22 mouse cellular contexts compared by ENCODE assay signal in genomic region chr1:176980140-176980539, GRCm38 (mm10).
DNase-seq lines count a peak whose midpoint lies in the region; ATAC-seq and TF ChIP-seq lines count a peak whose summit lies in the region.
"Had no signal": no experiment of that assay in that cellular context is flagged by ENCODE, and none has a peak within 500 bp of the region (broad histone marks: within the 10 kb centered on the region; RNA-seq: fewer than 3 reads in every experiment).

No protein-coding gene starts in this region.

- peaks cover 4% of the 10 kb centered on the region; the same call in 1 of the 2 replicates for H3K27me3 ChIP-seq in neural tube, embryonic 15.5 days (replicated peaks)
- H3K27me3 ChIP-seq: embryonic facial prominence, embryonic 13.5 days; limb, embryonic 13.5 days; lung, embryonic 15.5 days; neural tube, embryonic 12.5 days had no signal

- no peak overlapping the region for H3K4me2 ChIP-seq in neural tube, embryonic 15.5 days
- H3K4me2 ChIP-seq: embryonic facial prominence, embryonic 13.5 days; hindbrain, embryonic 14.5 days; limb, embryonic 13.5 days; lung, embryonic 15.5 days; midbrain, embryonic 11.5 days; neural tube, embryonic 12.5 days had no signal

- H3K9ac ChIP-seq in neural tube, embryonic 15.5 days (replicated peaks), result no peak overlapping the region
- H3K9ac ChIP-seq: embryonic facial prominence, embryonic 13.5 days; hindbrain, embryonic 14.5 days; limb, embryonic 13.5 days; liver, embryonic 14.5 days; lung, embryonic 15.5 days; neural tube, embryonic 12.5 days had no signal

- no peaks in the 10 kb centered on the region for H3K9me3 ChIP-seq in neural tube, embryonic 15.5 days (replicated peaks)
- H3K9me3 ChIP-seq: embryonic facial prominence, embryonic 13.5 days; limb, embryonic 13.5 days; lung, embryonic 15.5 days; neural tube, embryonic 12.5 days had no signal

- peak; percentile 72 to 78 for DNase-seq in frontal cortex, adult 2 months (ENCODE audit: extremely low spot score in 1 of 2, low spot score in 1 of 2)
- no peak for DNase-seq in frontal cortex, postnatal 14 days (ENCODE audit: low spot score in 2 of 2)
- no peak for DNase-seq in neural tube, embryonic 10.5 days (ENCODE audit: extremely low spot score, low spot score)
- DNase-seq in left cerebral cortex, postnatal 25 days (ENCODE audit: low spot score in 2 of 2), result peak; percentile 52 to 91
- no peak for DNase-seq in kidney, postnatal 25 days
- DNase-seq: adrenal gland, adult 2 months; cerebellum, adult 9-10 months; gastrocnemius, postnatal 10 days; heart, adult 18-20 months; heart, postnatal 36 days; kidney, adult 9 months; kidney, postnatal 36 days; lung, postnatal 4 days had no signal

- no peak for TF ChIP-seq POLR2A in cortical plate, adult 2 months (IDR thresholded peaks at IDR 0.05; ENCODE audit: extremely low read depth, insufficient read depth, low read length)

- intact Hi-C loops in left cerebral cortex, postnatal 25 days (cut with DNase I), result loop anchor here (1.0 kb wide), 1 partner anchor 53 kb away; no protein-coding TSS in a partner anchor

- no peaks in the 10 kb centered on the region for H3K36me3 ChIP-seq in neural tube, embryonic 15.5 days
- H3K36me3 ChIP-seq: embryonic facial prominence, embryonic 13.5 days; limb, embryonic 13.5 days; lung, embryonic 15.5 days; neural tube, embryonic 12.5 days had no signal

- no peak for TF ChIP-seq CTCF in cortical plate, adult 2 months (IDR thresholded peaks at IDR 0.05; ENCODE audit: extremely low read depth, insufficient read depth, low read length)

- H3K4me3 ChIP-seq in neural tube, embryonic 15.5 days (replicated peaks), result no peak overlapping the region
- no peak overlapping the region for H3K4me3 ChIP-seq in cortical plate, adult 2 months (ENCODE audit: insufficient read depth, low read length)
- H3K4me3 ChIP-seq: embryonic facial prominence, embryonic 13.5 days; limb, embryonic 13.5 days; lung, embryonic 15.5 days; neural tube, embryonic 12.5 days had no signal

- peak; percentile 39; the same call in 1 of the 2 replicates for ATAC-seq in neural tube, embryonic 15.5 days (ENCODE audit: low FRiP score)

- H3K4me1 ChIP-seq in neural tube, embryonic 15.5 days, result peaks cover 14% of the 10 kb centered on the region
- H3K4me1 ChIP-seq in cortical plate, adult 2 months (ENCODE audit: control insufficient read depth, insufficient read depth, low read length), result peaks cover 12% of the 10 kb centered on the region
- H3K4me1 ChIP-seq: neural tube, embryonic 12.5 days had no signal

- WGBS in neural tube, embryonic 15.5 days, result 77% methylated on average over 5 of the region's 5 CpGs

- H3K27ac ChIP-seq in neural tube, embryonic 15.5 days (replicated peaks), result no peak overlapping the region
- peak overlapping the region; percentile 32; the same call in 1 of the 2 replicates for H3K27ac ChIP-seq in cortical plate, adult 2 months (ENCODE audit: insufficient read depth, low read length)
- H3K27ac ChIP-seq: embryonic facial prominence, embryonic 13.5 days; hindbrain, embryonic 14.5 days; limb, embryonic 13.5 days; liver, embryonic 14.5 days; lung, embryonic 15.5 days; neural tube, embryonic 12.5 days had no signal

Comparison
In these comparisons a context has a peak if more than half of its experiments do, and no peak if none do; other contexts are left out.
1. DNase-seq: peak in frontal cortex, adult 2 months (2 of 2) and left cerebral cortex, postnatal 25 days (2 of 2); none in frontal cortex, postnatal 14 days (0 of 2), neural tube, embryonic 10.5 days (single experiment) and kidney, postnatal 25 days (0 of 2).